Mouse (Mus musculus) hindbrain, postnatal 0 days (tissue): ENCODE measurements around the gene Rpl14. TPM values are rescaled to one million over a fixed set of nuclear protein-coding genes. Genes with fewer than 3 reads are reported as not detected.

Source experiments
- ATAC-seq: fragments of 200-750 bp; cut with Nextera tagmentation; 2 replicates; pipeline ENCODE4 v1.8.0; 2017; ENCODE audit warnings: mild to moderate bottlenecking, moderate TSS enrichment, moderate library complexity
- DNase-seq: peaks from one replicate; pipeline ENCODE4 v3.0.0-alpha.2; 2015; ENCODE audit warnings: low spot score
- H3K27ac ChIP-seq: fragments of 300-500 bp; sonication (generic); 2 replicates; pipeline ENCODE4 v1.5.1; 2014; ENCODE audit warnings: mild to moderate bottlenecking
- H3K27me3 ChIP-seq: fragments of 300-500 bp; sonication (generic); 2 replicates; pipeline ENCODE4 v1.6.1; 2014; ENCODE audit warnings: low read length, mixed read lengths; ENCODE audit not compliant: insufficient read depth
- H3K36me3 ChIP-seq: fragments of 300-500 bp; sonication (generic); 2 replicates; pipeline ENCODE4 v1.6.1; 2014; ENCODE audit warnings: low read length, mixed read lengths; ENCODE audit not compliant: insufficient read depth
- H3K4me1 ChIP-seq: fragments of 300-500 bp; sonication (generic); 2 replicates; pipeline ENCODE4 v1.6.1; 2014; ENCODE audit warnings: antibody characterized with exemption, low read length, mixed read lengths; ENCODE audit not compliant: insufficient read depth
- H3K4me2 ChIP-seq: fragments of 300-500 bp; sonication (generic); 2 replicates; pipeline ENCODE4 v1.6.1; 2014; ENCODE audit warnings: low read depth, mild to moderate bottlenecking, low read length, moderate library complexity, mixed read lengths
- H3K4me3 ChIP-seq: fragments of 300-500 bp; sonication (generic); 2 replicates; pipeline ENCODE4 v1.5.1; 2014; ENCODE audit warnings: low read length
- H3K9ac ChIP-seq: fragments of 300-500 bp; sonication (generic); replicated peaks from 2 replicates; pipeline ENCODE4 v1.6.1; 2014; ENCODE audit warnings: mild to moderate bottlenecking, low read length, moderate library complexity, mixed read lengths
- H3K9me3 ChIP-seq: fragments of 300-500 bp; sonication (generic); 2 replicates; pipeline ENCODE4 v1.6.1; 2016; ENCODE audit warnings: low read length, mixed read lengths
- CTCF ChIP-seq: IDR thresholded peaks from 2 replicates; pipeline ENCODE4 v1.5.1; 2016; ENCODE audit warnings: antibody characterized with exemption, control low read depth, low read depth
- WGBS: fragments of 180-500 bp; shearing (Covaris S2); extraction: QIAGEN DNeasy Blood & Tissue Kit; methylation state at CpG from one replicate; pipeline ENCODE4 v1.1.7; 2014; 5-methylcytosine and 5-hydroxymethylcytosine counted together
- polyA plus RNA-seq: library from polyadenylated mRNA; unstranded; fragments of >200 nt; fragmentation: Nextera tagmentation; extraction: Ambion mirVana; gene quantifications from 2 replicates; pipeline ENCODE4 v1.2.1, GENCODE M21; 2015
- total RNA-seq: library from RNA; depleted of rRNA; stranded (reverse); fragments of >200 nt; gene quantifications from 2 replicates; pipeline ENCODE4 v1.2.3, GENCODE M21; 2014; rRNA removed

The Rpl14 gene
- total and polyA plus RNA-seq, 2 experiments from 2014 or later, result 147 to 432 TPM

DNA sequence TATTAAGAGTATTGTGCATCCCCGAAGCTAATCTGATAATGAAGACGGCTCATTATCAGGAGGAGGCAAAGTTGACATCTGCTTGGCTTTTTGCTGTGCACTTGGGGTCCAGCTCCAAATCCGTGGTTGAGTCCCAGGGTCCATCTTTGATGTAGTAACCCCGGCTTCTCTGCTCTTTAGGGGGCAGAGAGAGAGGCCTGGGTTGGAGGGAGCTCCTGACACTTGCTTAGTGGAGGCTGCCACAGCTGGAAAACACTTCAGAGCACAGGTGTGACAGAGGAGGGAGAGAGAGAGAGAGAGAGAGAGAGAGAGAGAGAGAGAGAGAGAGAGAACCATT lies 49.1 kb downstream of the Rpl14 start:
- no peaks in the 10 kb centered on the region for H3K36me3 ChIP-seq
- WGBS, result 14% methylated on average over 4 of the region's 4 CpGs
- no peak for ATAC-seq
- no peak overlapping the region for H3K4me2 ChIP-seq
- no peak overlapping the region for H3K9ac ChIP-seq
- H3K27ac ChIP-seq, result peak overlapping the region; percentile 64; the same call in 1 of the 2 replicates
- peaks cover 16% of the 10 kb centered on the region for H3K9me3 ChIP-seq
- H3K4me3 ChIP-seq, result no peak overlapping the region
- H3K4me1 ChIP-seq, result peaks cover 11% of the 10 kb centered on the region; the same call in 1 of the 2 replicates
- no peak for TF ChIP-seq CTCF
- no peaks in the 10 kb centered on the region for H3K27me3 ChIP-seq
- DNase-seq, result no peak

Other genes starting within 250 kb of the Rpl14 start
- 80.5 and 82.6 TPM in 2 replicates for gene Eif1b, start 79.2 kb upstream of the Rpl14 start, total RNA-seq
- gene Eif1b, start 79.2 kb upstream of the Rpl14 start, polyA plus RNA-seq, result 325 and 329 TPM in 2 replicates
- 4.0 and 7.0 TPM in 2 replicates for gene Entpd3, start 31.6 kb upstream of the Rpl14 start, total RNA-seq
- 3.7 and 4.4 TPM in 2 replicates for gene Entpd3, start 31.6 kb upstream of the Rpl14 start, polyA plus RNA-seq